Mouse (Mus musculus) R1 (cell line): ENCODE results near the gene Lyrm1.

ENCODE experiments used
- DNase-seq: peaks from one replicate; pipeline ENCODE4 v3.0.0-alpha.2; 2018; ENCODE audit warnings: low read depth, low spot score

The Lyrm1 gene

GRCm38 (mm10) chr7:119961107-119961506, 65.4 kb downstream of the Lyrm1 start:
- DNase-seq, result no peak

GRCm38 (mm10) chr7:119965205-119965604, 69.5 kb downstream of the Lyrm1 start:
- DNase-seq, result no peak

- DNase-seq, result no peak
Observed at GRCm38 (mm10) chr7:119965651-119966395, 70.2 kb downstream of the Lyrm1 start.

- no peak for DNase-seq
Observed at GRCm38 (mm10) chr7:119969320-119969719, 73.7 kb downstream of the Lyrm1 start.

GRCm38 (mm10) chr7:119974214-119974613, 78.6 kb downstream of the Lyrm1 start:
- DNase-seq, result no peak

GRCm38 (mm10) chr7:119976256-119976655, 80.6 kb downstream of the Lyrm1 start:
- DNase-seq, result no peak

- no peak for DNase-seq
Observed at GRCm38 (mm10) chr7:119977574-119977973, 81.9 kb downstream of the Lyrm1 start.

GRCm38 (mm10) chr7:119978576-119978975, 82.9 kb downstream of the Lyrm1 start:
- no peak for DNase-seq

GRCm38 (mm10) chr7:119980170-119980569, 84.5 kb downstream of the Lyrm1 start:
- DNase-seq, result no peak

GRCm38 (mm10) chr7:119985279-119985912, 89.7 kb downstream of the Lyrm1 start:
- no peak for DNase-seq

- no peak for DNase-seq
Observed at GRCm38 (mm10) chr7:119997066-119997465, 101.4 kb downstream of the Lyrm1 start.
